Mouse (Mus musculus) A20 (cell line): ENCODE data around the gene Abcd4.

Source experiments
- DNase-seq: peaks from one replicate; pipeline ENCODE4 v3.0.0-alpha.2; 2011; ENCODE audit warnings: low read depth, low spot score

The Abcd4 gene

GRCm38 (mm10) chr12:84616977-84617630 lies at the start of gene Abcd4:
Gene Abcd4 (minus strand): TSS chr12:84617413.
- DNase-seq = peak; percentile 96

- peak; percentile 49 for DNase-seq
These were observed 36.7 kb upstream of the Abcd4 start for GRCm38 (mm10) chr12:84653912-84654311.

- no peak for DNase-seq
These were observed 33.0 kb upstream of the Abcd4 start for GRCm38 (mm10) chr12:84650234-84650633.

GRCm38 (mm10) chr12:84640654-84641053 lies 23.4 kb upstream of the Abcd4 start, which contains the start of gene Vrtn:
Gene Vrtn (plus strand): TSS chr12:84641019.
- no peak for DNase-seq

GRCm38 (mm10) chr12:84640253-84640652 lies 23.0 kb upstream of the Abcd4 start:
- DNase-seq = no peak

- no peak for DNase-seq
These were observed 14.7 kb upstream of the Abcd4 start for GRCm38 (mm10) chr12:84631867-84632266.

GRCm38 (mm10) chr12:84625116-84625515 lies 7.9 kb upstream of the Abcd4 start:
- DNase-seq = no peak

GRCm38 (mm10) chr12:84624601-84625000 lies 7.4 kb upstream of the Abcd4 start:
- no peak for DNase-seq

GRCm38 (mm10) chr12:84620975-84621374 lies 3.8 kb upstream of the Abcd4 start:
- peak; percentile 24 for DNase-seq

GRCm38 (mm10) chr12:84617663-84618062 lies 450 bp upstream of the Abcd4 start:
- DNase-seq = peak; percentile 65

GRCm38 (mm10) chr12:84614524-84614923 lies 2.7 kb downstream of the Abcd4 start:
- DNase-seq = no peak

GRCm38 (mm10) chr12:84614001-84614400 lies 3.2 kb downstream of the Abcd4 start:
- no peak for DNase-seq

- no peak for DNase-seq
These were observed 4.7 kb downstream of the Abcd4 start for GRCm38 (mm10) chr12:84612518-84612917.

GRCm38 (mm10) chr12:84611718-84612117 lies 5.5 kb downstream of the Abcd4 start:
- no peak for DNase-seq

GRCm38 (mm10) chr12:84605860-84606259 lies 11.4 kb downstream of the Abcd4 start:
- DNase-seq = peak; percentile 30

GRCm38 (mm10) chr12:84604001-84604400 lies 13.2 kb downstream of the Abcd4 start:
- no peak for DNase-seq

GRCm38 (mm10) chr12:84598324-84598723 lies 18.9 kb downstream of the Abcd4 start:
- DNase-seq = no peak

GRCm38 (mm10) chr12:84589825-84590761 lies 27.1 kb downstream of the Abcd4 start:
- peak; percentile 85 for DNase-seq

- DNase-seq = peak; percentile 34
These were observed 35.9 kb downstream of the Abcd4 start for GRCm38 (mm10) chr12:84581285-84581684.

GRCm38 (mm10) chr12:84578440-84578770 lies 38.8 kb downstream of the Abcd4 start:
- no peak for DNase-seq

GRCm38 (mm10) chr12:84577768-84578439 lies 39.3 kb downstream of the Abcd4 start:
- peak; percentile 21 for DNase-seq

GRCm38 (mm10) chr12:84573094-84573493 lies 44.1 kb downstream of the Abcd4 start:
- no peak for DNase-seq
